Mouse (Mus musculus) heart, postnatal 0 days (tissue): ENCODE data around the gene Hist1h3e. TPM values are rescaled to one million over a fixed set of nuclear protein-coding genes. Genes with fewer than 3 reads are reported as not detected.
A peak's percentile ranks its signal among the peaks of the same experiment; 100 is the strongest.
"Not testable (repeated sequence)": the region's sequence is repeated elsewhere in the genome, so short reads cannot be mapped to it uniquely, and the experiment has no call there.

ENCODE experiments used
- ATAC-seq: fragments of 200-750 bp; cut with Nextera tagmentation; 2 replicates; pipeline ENCODE4 v1.8.0; 2017; ENCODE audit warnings: low read depth, moderate number of reproducible peaks, moderate library complexity; ENCODE audit not compliant: insufficient read depth
- DNase-seq: peaks from one replicate; pipeline ENCODE4 v3.0.0-alpha.2; 2016; ENCODE audit warnings: low spot score
- H3K27ac ChIP-seq: fragments of 300-500 bp; sonication (generic); 2 replicates; pipeline ENCODE4 v1.5.1; 2014; ENCODE audit warnings: low read depth, mild to moderate bottlenecking
- H3K27me3 ChIP-seq: fragments of 300-500 bp; sonication (generic); 2 replicates; pipeline ENCODE4 v1.6.1; 2014; ENCODE audit warnings: low read length, mixed read lengths; ENCODE audit not compliant: control insufficient read depth, insufficient read depth
- H3K36me3 ChIP-seq: fragments of 300-500 bp; sonication (generic); replicated peaks from 2 replicates; pipeline ENCODE4 v1.6.1; 2014; ENCODE audit warnings: low read length, mixed read lengths; ENCODE audit not compliant: control insufficient read depth, insufficient read depth
- H3K4me1 ChIP-seq: fragments of 300-500 bp; sonication (generic); 2 replicates; pipeline ENCODE4 v1.6.1; 2014; ENCODE audit warnings: antibody characterized with exemption; ENCODE audit not compliant: control insufficient read depth, insufficient read depth
- H3K4me2 ChIP-seq: fragments of 300-500 bp; sonication (generic); 2 replicates; pipeline ENCODE4 v1.6.1; 2014; ENCODE audit warnings: low read depth, mild to moderate bottlenecking, low read length, moderate library complexity
- H3K4me3 ChIP-seq: fragments of 300-500 bp; sonication (generic); 2 replicates; pipeline ENCODE4 v1.5.1; 2014; ENCODE audit warnings: low read depth, low read length
- H3K9ac ChIP-seq: fragments of 300-500 bp; sonication (generic); replicated peaks from 2 replicates; pipeline ENCODE4 v1.6.1; 2014; ENCODE audit warnings: low read depth, low read length, mixed read lengths
- H3K9me3 ChIP-seq: fragments of 300-500 bp; sonication (generic); replicated peaks from 2 replicates; pipeline ENCODE4 v1.6.1; 2016; ENCODE audit warnings: low read length; ENCODE audit not compliant: control insufficient read depth
- CTCF ChIP-seq: IDR thresholded peaks from 2 replicates; pipeline ENCODE4 v1.5.1; 2016; ENCODE audit warnings: antibody characterized with exemption, control low read depth, low read depth
- EP300 ChIP-seq: IDR thresholded peaks from 2 replicates; pipeline ENCODE4 v1.6.1; 2016; ENCODE audit warnings: antibody characterized with exemption, low read depth
- WGBS: fragments of 180-500 bp; shearing (Covaris S2); extraction: QIAGEN DNeasy Blood & Tissue Kit; methylation state at CpG from one replicate; pipeline ENCODE4 v1.1.7; 2014; 5-methylcytosine and 5-hydroxymethylcytosine counted together
- polyA plus RNA-seq: library from polyadenylated mRNA; unstranded; fragments of >200 nt; fragmentation: Nextera tagmentation; extraction: Ambion mirVana; gene quantifications from 2 replicates; pipeline ENCODE4 v1.2.1, GENCODE M21; 2015
- total RNA-seq: library from RNA; depleted of rRNA; stranded (reverse); fragments of >200 nt; gene quantifications from 2 replicates; pipeline ENCODE4 v1.2.3, GENCODE M21; 2014; ENCODE audit warnings: low replicate concordance

Gene Hist1h3e
- total and polyA plus RNA-seq, 2 experiments from 2014 or later = 0.97 to 625 TPM

GRCm38 (mm10) chr13:23593051-23593770 is 31.0 kb upstream of the Hist1h3e start:
- Histone ChIP-seq H3K9ac (no peak overlapping the region), H3K4me2 (no peak overlapping the region), H3K36me3 (no peaks in the 10 kb centered on the region), H3K9me3 (no peaks in the 10 kb centered on the region), H3K27ac (peak overlapping the region; percentile 61; the same call in 1 of the 2 replicates), H3K4me1 (no peaks in the 10 kb centered on the region), H3K4me3 (no peak overlapping the region), H3K27me3 (no peaks in the 10 kb centered on the region)
- 55% methylated on average over 5 of the region's 5 CpGs for WGBS
- DNase-seq (no peak), ATAC-seq (no peak; the same call in 1 of the 2 replicates)
- TF ChIP-seq EP300 (no peak), CTCF (no peak)

DNA sequence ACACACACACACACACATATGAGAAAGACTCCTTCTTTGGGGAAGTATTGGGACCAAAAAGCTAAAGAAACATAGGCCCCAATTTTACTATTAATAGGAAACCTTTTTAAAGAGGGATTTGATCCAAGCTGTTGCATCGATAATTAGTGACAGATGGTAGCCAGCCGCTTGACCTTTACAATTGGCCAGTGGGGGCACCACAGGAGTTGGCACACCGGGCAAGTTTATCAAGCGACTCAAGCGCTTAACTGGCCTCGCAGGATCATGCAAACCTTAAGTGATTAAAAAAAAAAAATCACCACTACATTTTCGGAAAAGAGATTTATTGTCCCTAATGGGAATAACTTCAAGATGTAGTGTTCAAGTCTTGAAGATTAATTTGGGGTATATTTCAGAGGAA is 30.4 kb upstream of the Hist1h3e start:
- Histone ChIP-seq H3K4me2 (no peak overlapping the region), H3K4me1 (no peaks in the 10 kb centered on the region), H3K9me3 (no peaks in the 10 kb centered on the region), H3K9ac (no peak overlapping the region), H3K36me3 (no peaks in the 10 kb centered on the region), H3K27me3 (no peaks in the 10 kb centered on the region), H3K27ac (peak overlapping the region; percentile 61; the same call in 1 of the 2 replicates), H3K4me3 (no peak overlapping the region)
- DNase-seq (no peak), ATAC-seq (no peak)
- 82% methylated on average over 7 of the region's 7 CpGs for WGBS
- TF ChIP-seq CTCF (no peak), EP300 (no peak)

- not testable (repeated sequence) for ATAC-seq, H3K36me3 ChIP-seq, H3K4me1 ChIP-seq, H3K9ac ChIP-seq, DNase-seq, H3K4me2 ChIP-seq, H3K4me3 ChIP-seq, H3K9me3 ChIP-seq, H3K27ac ChIP-seq, H3K27me3 ChIP-seq
- WGBS = 64% methylated on average over 7 of the region's 7 CpGs
Measured at GRCm38 (mm10) chr13:23591886-23592285, 29.7 kb upstream of the Hist1h3e start.

DNA sequence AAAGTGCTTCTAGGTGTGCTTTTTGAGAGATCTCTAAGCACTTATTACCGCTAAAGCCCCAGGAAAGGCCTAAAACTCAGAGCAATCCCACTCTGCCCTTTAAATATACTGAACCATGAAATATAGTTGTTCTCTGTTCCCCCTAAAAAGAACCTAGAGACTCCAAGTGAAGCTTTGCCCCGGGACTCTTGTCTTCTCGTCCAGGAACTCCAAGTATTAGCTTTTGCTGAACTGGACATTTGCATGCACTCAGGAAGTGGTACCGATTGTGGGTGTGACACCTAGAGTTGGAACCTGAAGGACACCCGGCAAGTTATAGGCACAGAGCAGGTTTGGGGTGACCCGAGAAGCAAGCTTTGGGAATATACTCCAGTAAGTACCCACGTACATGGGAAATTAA is 29.0 kb upstream of the Hist1h3e start:
- 89% methylated on average over 7 of the region's 7 CpGs for WGBS
- no peak overlapping the region for H3K9ac ChIP-seq
- no peak overlapping the region for H3K4me3 ChIP-seq
- no peak for DNase-seq
- no peak overlapping the region for H3K4me2 ChIP-seq
- H3K9me3 ChIP-seq = no peaks in the 10 kb centered on the region
- no peaks in the 10 kb centered on the region for H3K36me3 ChIP-seq
- H3K27me3 ChIP-seq = no peaks in the 10 kb centered on the region
- no peak for ATAC-seq
- TF ChIP-seq EP300 = no peak
- no peak for TF ChIP-seq CTCF
- H3K4me1 ChIP-seq = 0 out of 2 replicates have a peak, but pooled peaks cover 4% of the 10 kb centered on the region
- no peak overlapping the region for H3K27ac ChIP-seq

- TF ChIP-seq EP300 = no peak
- no peak for TF ChIP-seq CTCF
- H3K4me2 ChIP-seq = peak overlapping the region; percentile 74
- DNase-seq (peak; percentile 5), ATAC-seq (no peak)
- H3K36me3 ChIP-seq = no peaks in the 10 kb centered on the region
- H3K4me1 ChIP-seq = peaks cover 21% of the 10 kb centered on the region; the same call in 1 of the 2 replicates
- peak overlapping the region; percentile 62 for H3K4me3 ChIP-seq
- H3K9ac ChIP-seq = peak overlapping the region; percentile 64
- peak overlapping the region; percentile 99 for H3K27ac ChIP-seq
- H3K9me3 ChIP-seq = no peaks in the 10 kb centered on the region
- no peaks in the 10 kb centered on the region for H3K27me3 ChIP-seq
- WGBS = 10% methylated on average over 1 of the region's 1 CpGs
Measured at GRCm38 (mm10) chr13:23586940-23587225, 24.7 kb upstream of the Hist1h3e start.
